Mouse (Mus musculus) layer of hippocampus, adult 18-20 months (tissue): ENCODE data around the gene Dync1i1. TPM values are rescaled to one million over a fixed set of nuclear protein-coding genes. Genes with fewer than 3 reads are reported as not detected.
A peak's percentile ranks its signal among the peaks of the same experiment; 100 is the strongest.
"Not testable (repeated sequence)": the region's sequence is repeated elsewhere in the genome, so short reads cannot be mapped to it uniquely, and the experiment has no call there.

ENCODE experiments used
- DNase-seq, 2 experiments: peaks; one replicate each; pipeline ENCODE4 v3.0.0; 2022; ENCODE audit warnings: low spot score in 2 of 2
- long read RNA-seq: library from polyadenylated mRNA; stranded (forward); transcript quantifications from one replicate; pipeline ENCODE4 v2.0.0, GENCODE M21; 2021
- total RNA-seq, 2 experiments: library from RNA; stranded (reverse); gene quantifications; 2 replicates each; pipeline ENCODE4 v1.2.3; 2021

Gene Dync1i1
- total RNA-seq, result 100 to 1,000 TPM; 143 to 148 TPM
- long read RNA-seq, transcript Dync1i1-201 (16 exons, 2,518 nt), result minor isoform, 22 of 290 reads
- long read RNA-seq, transcript Dync1i1-204 (17 exons, 2,599 nt), result major isoform, 182 of 290 reads
- long read RNA-seq, transcript Dync1i1-203 (17 exons, 2,718 nt), result minor isoform, 49 of 290 reads
- long read RNA-seq, partial matches to known transcripts, result 13 of 290 reads
- long read RNA-seq, other reads (novel, unspliced or antisense), result 22 of 290 reads

- peak; percentile 64 to 77 for DNase-seq
Observed at GRCm38 (mm10) chr6:5725611-5726236, at the start of gene Dync1i1. Gene Dync1i1 (plus strand): TSS chr6:5725639.

DNA sequence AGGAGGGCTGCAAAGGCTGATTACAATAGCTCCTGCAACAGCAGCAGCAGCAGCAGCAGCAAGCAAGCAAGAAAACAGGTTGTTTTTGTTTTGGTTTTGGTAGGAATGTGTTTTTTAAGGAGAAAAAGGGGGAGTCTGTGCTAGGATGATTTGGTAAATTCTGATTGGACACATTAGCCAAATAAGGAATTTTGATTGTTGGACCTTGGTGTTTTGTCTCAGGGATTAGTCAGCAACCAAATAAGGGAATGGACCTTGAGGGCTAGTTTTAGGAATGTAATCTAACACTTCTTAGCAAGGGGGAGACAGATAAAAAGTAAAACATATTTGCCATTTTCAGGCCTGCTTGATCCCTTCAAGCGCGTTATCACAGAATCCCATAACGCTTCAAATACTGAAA is 45.7 kb upstream of the Dync1i1 start:
- DNase-seq, result no peak

DNA sequence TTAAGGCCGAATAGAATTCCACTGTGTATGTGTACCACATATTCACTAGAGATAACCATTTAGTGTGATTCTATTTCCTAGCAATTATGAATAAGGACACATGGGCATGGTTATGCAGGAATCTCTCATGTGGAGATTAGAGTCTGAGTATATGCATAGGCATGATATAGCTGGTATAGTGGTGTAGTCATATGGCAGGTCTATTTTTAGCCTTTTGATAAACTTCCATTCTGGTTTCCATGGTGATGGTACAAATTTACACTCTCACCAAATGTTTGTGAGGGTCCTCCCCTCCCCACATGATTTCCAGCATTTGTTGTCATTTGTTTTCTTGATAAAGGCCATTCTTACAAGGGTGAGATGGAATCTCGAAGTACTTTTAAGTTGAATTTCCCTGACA is 23.6 kb upstream of the Dync1i1 start:
- DNase-seq, result no peak

- not testable (repeated sequence) for DNase-seq
Observed at GRCm38 (mm10) chr6:5707894-5708293, 17.5 kb upstream of the Dync1i1 start.

GRCm38 (mm10) chr6:5710063-5710605 is 15.3 kb upstream of the Dync1i1 start:
- no peak for DNase-seq

GRCm38 (mm10) chr6:5712620-5713019 is 12.8 kb upstream of the Dync1i1 start:
- no peak for DNase-seq

DNA sequence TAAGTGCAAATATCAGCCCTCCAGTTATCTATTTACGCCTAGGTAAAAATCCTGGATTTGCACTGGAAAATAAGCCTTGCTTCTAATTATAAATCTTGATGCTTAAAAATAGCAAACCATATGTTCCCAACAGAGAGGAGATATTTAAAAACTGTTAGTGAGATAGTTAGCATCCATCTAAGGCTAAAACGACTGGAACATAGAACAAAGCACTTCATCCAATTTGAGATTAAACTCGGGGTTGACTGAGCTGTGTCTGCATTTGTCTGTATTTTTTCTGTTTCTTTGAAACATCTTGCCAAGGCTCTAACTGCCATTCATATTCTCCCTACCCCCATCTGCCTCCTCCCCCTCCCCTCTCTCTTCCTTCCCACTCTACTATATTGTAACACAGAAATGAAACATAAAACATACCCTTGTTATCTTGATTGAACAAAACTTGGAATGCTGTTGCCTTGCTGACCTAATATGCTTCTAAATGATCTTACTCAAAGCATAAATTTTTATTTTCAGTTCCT is 10.3 kb upstream of the Dync1i1 start:
- no peak for DNase-seq

DNA sequence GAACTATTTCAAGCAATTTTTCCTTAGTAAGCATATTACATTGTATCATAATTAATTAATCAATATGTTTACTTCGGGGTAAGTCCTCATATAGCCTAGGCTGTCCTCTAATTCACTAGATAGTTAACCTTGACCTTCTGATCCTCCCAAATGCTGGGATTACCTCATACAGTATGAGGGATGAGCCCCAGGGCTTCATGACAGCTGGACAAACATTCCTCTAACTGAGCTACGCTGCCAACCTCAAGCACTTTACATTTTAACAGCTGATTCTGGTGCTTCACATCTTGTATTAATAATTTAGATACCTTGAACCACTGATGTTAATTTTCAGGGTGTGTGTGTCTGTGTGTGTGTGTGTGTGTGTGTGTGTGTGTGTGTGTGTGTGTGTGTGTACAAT is 6.5 kb upstream of the Dync1i1 start:
- DNase-seq, result no peak

- DNase-seq, result not testable (repeated sequence)
Observed at GRCm38 (mm10) chr6:5720716-5721115, 4.7 kb upstream of the Dync1i1 start.

- DNase-seq, result no peak
Observed at GRCm38 (mm10) chr6:5723986-5724385, 1.5 kb upstream of the Dync1i1 start.

- DNase-seq, result peak in 1 of 2 experiments; percentile 38
Observed at GRCm38 (mm10) chr6:5726237-5726670, 815 bp downstream of the Dync1i1 start.

- peak; percentile 34 to 63 for DNase-seq
Observed at GRCm38 (mm10) chr6:5733217-5733616, 7.8 kb downstream of the Dync1i1 start.

DNA sequence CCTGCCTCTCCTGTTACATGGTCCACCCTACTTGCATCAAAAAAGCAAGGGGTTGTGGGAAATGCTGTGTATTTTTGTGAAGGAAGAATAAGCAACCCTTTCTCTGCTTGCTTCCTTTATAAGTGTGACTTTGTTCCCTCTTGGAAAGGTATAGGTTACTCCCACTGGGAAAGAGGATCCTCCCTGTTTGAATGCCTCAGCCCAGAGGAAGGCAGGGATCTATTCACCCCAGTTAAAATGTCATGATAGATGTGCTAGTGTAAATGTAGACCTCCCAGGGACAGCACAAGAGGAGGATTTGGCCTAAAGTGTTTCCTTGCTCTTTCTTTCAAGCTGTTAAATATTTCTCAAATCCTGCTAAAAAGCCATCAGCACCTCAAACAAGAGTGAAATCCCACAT is 9.0 kb downstream of the Dync1i1 start:
- DNase-seq, result no peak

GRCm38 (mm10) chr6:5734862-5735261 is 9.4 kb downstream of the Dync1i1 start:
- no peak for DNase-seq

DNA sequence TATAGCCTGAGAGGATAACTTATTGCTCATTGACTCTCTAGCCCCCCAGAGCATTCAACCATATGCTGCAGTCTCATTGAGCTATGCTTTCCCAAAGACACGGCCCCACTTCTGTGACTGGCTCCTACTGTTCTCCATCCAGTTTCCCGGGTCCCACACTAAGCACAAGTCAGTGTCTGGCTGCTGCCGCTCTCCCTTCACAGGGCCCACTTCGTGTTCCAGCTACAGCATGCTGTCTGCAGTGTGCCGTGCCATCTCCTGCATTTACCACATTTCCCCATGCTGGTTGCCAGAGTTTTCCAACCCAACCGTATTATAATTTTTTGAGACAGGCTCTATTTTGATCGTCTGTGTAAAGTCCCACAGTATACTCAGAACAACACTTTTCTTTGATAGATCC is 14.3 kb downstream of the Dync1i1 start:
- DNase-seq, result no peak

GRCm38 (mm10) chr6:5741395-5742032 is 16.1 kb downstream of the Dync1i1 start:
- no peak for DNase-seq

- no peak for DNase-seq
Observed at GRCm38 (mm10) chr6:5750079-5750711, 24.8 kb downstream of the Dync1i1 start.

DNA sequence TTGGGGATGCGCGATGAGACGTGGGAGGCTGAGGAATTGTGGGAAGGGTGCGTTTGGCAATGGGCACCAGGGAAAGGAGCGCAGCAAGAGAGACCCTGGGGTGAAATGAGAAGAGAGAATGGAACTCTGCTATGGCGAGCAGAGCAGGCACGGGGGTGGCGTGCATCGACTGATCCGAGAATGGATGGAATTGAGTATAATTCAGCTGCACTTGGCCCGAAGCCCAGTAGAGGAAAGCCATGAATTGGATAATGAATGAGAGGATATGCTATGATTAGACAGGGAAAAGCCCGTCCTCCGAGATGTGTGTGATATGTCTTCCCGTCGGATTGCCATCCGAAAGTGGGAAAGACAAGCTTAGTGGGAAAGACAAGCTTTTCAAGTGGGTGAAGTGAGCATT is 26.7 kb downstream of the Dync1i1 start:
- peak; percentile 38 to 78 for DNase-seq

GRCm38 (mm10) chr6:5752617-5753016 is 27.2 kb downstream of the Dync1i1 start:
- no peak for DNase-seq

GRCm38 (mm10) chr6:5756509-5757130 is 31.2 kb downstream of the Dync1i1 start:
- no peak for DNase-seq

- no peak for DNase-seq
Observed at GRCm38 (mm10) chr6:5762943-5763342, 37.5 kb downstream of the Dync1i1 start.
